Mouse (Mus musculus) heart, postnatal 4 days (tissue): ENCODE measurements around the gene Cpped1. TPM values are rescaled to one million over a fixed set of nuclear protein-coding genes. Genes with fewer than 3 reads are reported as not detected.
A peak's percentile ranks its signal among the peaks of the same experiment; 100 is the strongest.

Source experiments
- DNase-seq: peaks from one replicate; pipeline ENCODE4 v3.0.0; 2021
- total RNA-seq, 2 experiments: library from RNA; stranded (reverse); gene quantifications; 2 replicates each; pipeline ENCODE4 v1.2.3; 2021

Cpped1 gene
- total RNA-seq = 10 to 100 TPM; 62.1 to 65.9 TPM

DNA sequence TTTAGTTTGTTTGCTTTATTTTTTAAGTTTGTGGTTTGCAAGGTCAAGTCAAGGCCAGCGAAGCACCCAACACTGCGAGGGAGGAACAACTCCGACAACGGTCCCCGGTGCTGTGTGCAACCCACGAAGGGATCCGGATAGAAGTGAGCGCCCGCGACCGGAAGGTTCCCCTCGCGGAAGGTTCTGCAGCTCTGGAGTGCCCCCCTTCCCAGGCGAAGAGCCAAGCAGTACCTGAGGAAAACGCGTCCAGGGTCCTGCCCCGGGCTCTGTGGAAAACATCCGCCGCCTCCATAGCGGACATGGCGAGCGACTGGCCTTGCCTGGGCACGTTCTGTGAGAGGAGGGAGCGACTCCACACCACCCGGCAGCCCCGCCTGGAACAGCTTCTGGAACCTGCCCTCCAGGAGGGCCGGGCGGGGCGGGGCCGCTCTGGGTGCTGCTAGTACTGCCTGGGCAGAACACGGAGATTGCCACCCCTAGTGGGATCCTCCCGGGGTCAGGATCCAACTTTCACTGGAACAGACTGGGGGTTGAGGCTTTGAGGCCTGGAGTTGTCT lies at the start of gene Cpped1:
Cpped1 (minus strand) TSS at position 411 of the 557 bp plus-strand sequence.
- peak; percentile 93 for DNase-seq

GRCm38 (mm10) chr16:11940477-11940876 lies 31.2 kb upstream of the Cpped1 start:
- DNase-seq = peak; percentile 61

GRCm38 (mm10) chr16:11910801-11911200 lies 1.6 kb upstream of the Cpped1 start:
- no peak for DNase-seq

DNA sequence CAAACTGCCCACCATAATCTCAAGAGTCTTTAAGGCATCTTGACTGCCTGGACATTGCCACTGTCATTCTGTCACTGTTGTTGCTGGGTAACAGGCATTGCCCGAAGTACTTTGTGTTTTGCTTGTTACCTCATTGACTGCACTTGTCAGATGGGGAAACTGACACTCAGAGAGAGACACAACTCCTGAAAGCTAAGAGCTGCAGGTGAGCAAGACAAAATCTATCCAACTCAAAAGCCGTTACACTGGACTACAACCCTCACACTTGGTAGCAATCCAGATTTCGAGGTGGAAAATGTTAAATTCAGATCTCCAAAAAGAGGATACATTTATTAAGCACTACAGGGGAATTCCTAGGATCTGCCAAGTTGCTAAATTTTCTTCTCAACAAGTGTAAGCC lies 572 bp upstream of the Cpped1 start:
- no peak for DNase-seq

DNA sequence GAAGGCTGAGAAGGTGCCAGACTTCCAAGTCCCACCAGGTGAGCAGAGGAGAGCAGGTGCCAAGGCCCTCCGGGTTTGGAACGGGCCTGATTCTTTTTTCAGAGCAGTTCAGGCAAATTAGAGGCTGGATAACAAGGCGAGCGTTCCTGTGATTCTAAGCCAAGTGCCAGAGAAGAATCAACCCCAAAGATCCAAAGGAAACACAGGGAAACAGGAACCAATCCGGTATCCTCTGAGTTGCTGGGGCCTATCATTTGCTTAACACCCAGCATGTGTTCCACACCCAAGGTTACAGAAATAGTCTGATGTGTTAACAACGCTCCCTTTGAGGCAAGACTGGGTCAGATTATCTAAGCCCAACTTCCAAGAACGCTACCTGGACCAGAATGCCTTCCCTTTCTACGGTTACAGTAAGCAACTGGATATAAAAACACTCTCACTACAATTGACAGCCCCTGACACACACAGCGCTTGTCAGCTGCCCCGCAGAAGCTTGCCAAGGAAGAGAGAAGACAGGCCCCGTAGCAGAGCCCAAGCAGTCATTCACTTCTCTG lies 707 bp downstream of the Cpped1 start:
- no peak for DNase-seq

GRCm38 (mm10) chr16:11907816-11908215 lies 1.4 kb downstream of the Cpped1 start:
- no peak for DNase-seq

DNA sequence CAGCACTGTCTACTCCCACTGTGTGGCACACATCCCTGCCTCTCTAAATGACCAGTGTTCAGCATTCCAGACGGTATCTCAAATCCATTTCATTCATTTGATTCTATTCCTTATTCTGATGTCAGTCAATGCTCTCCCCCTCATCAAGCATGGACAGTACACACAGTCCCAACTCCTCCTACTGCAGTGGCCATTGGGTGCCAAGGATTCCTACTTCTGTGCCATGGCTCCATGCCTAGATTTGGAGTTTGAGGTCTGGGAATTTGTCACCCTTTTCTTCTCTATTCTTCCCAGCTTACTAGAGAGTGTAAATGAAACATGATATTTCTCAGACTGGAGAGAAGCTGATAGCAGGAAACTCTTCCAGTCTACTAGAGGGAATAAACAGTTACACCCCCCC lies 2.3 kb downstream of the Cpped1 start:
- DNase-seq = no peak

DNA sequence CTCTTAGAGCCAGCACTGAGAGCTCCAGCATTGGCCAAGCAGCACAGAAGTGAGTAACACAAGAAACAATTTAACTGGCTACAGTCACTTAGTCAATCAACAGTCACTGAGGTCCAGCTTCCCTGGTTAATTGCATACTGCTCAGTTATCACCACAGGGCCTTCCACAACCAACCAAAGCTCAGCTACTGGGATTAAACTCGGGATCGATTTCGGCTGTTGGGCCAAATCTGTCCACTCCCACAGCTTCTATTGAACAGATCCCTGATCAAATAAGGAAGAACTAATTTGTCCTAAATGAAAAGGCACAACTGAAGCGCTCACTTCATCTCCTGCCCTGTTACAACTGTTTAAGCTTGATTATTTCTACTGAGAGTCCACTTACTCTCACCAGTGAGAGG lies 4.0 kb downstream of the Cpped1 start:
- no peak for DNase-seq

- no peak for DNase-seq
Measured at GRCm38 (mm10) chr16:11902007-11902406, 7.2 kb downstream of the Cpped1 start.

DNA sequence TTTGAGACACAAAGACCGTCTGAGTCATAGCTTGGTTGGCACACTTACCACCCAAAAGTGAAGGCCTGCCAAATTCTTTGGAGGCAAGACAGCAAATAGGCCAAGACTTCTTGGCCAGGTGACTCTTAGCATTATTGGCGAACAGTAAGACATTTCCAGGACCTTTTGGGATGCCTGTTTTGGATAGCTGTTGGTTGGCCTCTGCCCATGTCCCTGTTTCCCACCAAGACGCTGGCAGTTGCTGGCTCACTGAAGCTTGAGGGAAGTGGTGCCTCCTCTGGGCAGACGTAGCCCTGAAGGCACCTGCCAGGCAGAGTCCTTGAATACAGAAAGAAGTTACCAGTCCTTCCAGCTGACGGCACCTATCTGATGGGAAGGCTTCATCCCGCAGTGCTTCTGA lies 8.9 kb downstream of the Cpped1 start:
- DNase-seq = no peak

GRCm38 (mm10) chr16:11896411-11896810 lies 12.8 kb downstream of the Cpped1 start:
- no peak for DNase-seq

DNA sequence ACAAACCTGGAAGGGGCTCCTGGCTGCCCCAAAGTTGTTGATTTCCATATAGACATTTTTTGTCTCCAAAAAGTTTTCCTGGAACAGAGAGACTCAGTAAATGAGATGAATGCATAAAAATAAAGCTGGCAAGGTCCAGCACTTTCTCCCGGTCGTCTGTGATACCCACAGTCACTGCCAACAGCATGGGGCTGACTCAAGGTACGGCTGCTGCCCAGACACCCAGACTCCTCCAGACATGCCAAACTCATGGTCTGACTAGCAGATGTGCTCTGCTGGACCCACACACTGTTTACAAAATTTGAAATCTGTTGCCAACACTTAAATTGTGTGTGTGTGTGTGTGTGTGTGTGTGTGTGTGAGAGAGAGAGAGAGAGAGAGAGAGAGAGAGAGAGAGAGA lies 14.4 kb downstream of the Cpped1 start:
- DNase-seq = no peak

DNA sequence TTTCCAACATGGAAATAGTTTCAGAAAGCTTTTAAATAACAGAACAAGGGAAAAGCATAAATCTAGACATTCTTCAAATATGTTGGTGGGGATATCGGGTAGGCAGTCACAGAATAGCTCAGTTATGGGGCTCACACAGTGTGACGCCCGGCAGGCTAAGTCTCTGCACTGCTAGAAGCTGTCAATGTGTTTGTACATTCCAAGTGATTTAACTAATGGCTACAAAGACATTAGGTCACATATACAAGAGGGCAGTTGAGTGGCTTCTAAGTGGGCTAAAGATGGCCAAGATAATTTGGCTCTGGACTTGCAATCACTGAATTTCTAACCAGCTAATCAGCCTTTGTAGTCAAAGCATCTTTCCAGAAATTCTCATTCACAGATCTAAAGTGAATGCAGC lies 19.1 kb downstream of the Cpped1 start:
- DNase-seq = no peak

GRCm38 (mm10) chr16:11889741-11890140 lies 19.5 kb downstream of the Cpped1 start:
- DNase-seq = no peak

DNA sequence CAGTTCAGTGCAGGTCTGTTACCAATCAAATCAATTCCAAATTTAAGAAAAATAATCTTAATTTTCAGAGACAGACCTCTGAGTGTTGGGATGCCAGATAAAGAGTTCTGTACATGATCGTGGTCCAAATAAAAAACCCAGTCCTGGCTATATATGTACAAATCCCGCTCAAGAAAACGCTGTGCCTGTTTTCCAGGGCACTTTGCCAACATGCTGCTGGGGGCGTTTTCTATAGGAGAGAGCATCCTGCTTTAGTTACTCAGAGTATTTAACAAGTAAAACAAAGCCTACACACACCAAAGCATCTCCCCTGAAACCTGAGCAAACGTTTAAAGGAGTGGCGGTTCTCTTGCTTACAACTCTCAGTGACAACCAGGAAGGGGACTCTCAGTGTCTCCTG lies 27.4 kb downstream of the Cpped1 start:
- no peak for DNase-seq

GRCm38 (mm10) chr16:11880461-11880860 lies 28.8 kb downstream of the Cpped1 start:
- DNase-seq = peak; percentile 19

DNA sequence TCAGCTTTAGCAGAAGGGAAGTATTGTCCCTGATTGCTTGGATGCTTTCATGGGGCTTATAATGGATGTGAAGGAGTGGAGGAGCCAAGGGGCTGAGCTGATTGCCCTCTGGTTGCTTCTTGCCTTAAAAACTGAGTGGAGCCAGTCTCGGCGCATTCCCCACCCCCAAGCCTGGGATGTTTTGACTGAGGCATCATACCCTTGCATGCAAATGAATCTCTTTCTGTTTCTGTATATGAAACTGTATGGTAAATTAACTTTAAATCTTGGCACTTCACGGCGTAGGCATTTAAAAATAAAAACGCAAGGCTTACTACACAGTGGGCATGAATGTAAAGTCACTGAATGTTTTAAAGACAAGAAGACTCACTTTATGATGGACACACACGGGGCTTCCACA lies 30.0 kb downstream of the Cpped1 start:
- no peak for DNase-seq

- no peak for DNase-seq
Measured at GRCm38 (mm10) chr16:11875227-11875626, 34.0 kb downstream of the Cpped1 start.

GRCm38 (mm10) chr16:11873292-11873691 lies 36.0 kb downstream of the Cpped1 start:
- peak; percentile 8 for DNase-seq

DNA sequence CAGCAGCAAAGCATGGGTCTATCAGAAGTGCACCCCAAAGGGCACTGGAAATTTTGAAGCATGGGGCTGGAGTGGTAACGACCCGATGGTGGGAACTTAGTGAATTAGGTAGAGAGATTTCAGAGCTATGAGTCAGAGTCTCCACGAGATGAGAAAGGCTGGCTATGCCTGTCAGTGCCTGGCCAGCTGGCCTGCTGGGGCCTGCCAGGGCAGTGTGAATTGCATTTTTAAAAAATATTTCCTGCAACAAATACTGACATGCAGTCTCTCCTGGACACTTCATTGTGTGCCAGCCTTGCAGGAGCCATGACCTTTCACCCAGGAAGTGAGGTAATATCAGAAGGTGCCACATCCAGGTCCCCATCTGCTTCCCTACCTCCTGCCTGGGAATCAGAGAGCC lies 40.8 kb downstream of the Cpped1 start:
- DNase-seq = no peak

DNA sequence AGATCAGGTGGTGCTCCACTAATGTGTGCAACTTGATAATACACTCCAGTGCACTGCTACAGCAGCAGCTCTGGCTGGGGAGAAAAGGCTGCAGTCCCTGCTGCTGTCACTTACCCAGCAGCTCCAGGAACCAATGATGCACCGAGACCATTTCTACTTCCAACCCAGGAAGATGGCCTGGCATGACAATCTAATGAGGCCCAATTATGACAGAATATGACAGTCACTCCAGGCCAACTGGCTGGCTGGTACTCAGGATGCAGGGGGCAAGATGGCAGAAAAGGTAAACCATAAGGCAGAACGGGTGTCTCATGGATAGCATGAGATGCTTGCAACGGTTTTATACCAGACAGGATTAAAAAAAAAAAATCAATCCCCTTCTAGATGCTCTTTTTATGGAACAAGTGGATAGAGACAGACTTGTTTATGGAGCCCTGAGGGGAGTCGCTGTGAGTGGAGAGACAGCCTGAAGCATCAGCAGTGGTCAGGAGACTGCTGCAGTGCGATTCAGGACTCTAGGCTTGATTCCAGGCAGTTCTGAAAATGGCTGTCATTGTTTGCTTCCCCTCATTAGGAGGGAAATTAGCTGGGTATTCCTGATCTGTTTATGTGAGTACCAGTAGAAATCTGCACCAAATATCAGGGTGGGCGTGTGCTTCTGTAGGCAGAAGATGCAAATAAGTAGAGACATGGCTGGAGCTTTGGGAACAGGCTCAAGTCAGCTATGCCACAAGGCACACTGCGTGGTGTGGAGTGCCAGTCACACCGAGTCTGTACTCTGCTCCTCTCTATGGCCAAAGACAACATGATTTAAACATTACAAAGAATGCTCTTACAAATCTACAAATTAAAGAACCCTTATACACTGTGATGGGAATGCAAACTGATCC lies 56.3 kb downstream of the Cpped1 start:
- no peak for DNase-seq

GRCm38 (mm10) chr16:11848990-11849658 lies 60.1 kb downstream of the Cpped1 start:
- no peak for DNase-seq

DNA sequence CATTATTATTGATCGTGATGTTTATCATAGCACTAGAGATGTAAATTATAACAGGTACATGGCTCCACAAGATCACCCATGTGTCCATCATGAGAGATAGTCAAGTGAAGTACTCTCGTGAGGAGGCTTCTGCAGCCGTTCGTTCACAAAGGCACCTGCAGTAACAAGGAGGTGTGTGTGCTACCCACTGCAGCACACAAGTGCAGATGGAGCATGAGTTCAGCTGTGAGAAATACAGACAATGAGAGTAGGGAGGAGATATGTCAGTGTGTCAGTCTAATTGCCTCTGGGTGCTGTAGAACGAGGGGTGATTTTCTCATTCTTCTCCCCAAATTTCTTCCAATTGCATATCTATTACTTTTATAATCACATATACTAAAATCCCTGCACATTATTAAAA lies 63.9 kb downstream of the Cpped1 start:
- DNase-seq = no peak
